Mouse (Mus musculus) lung, postnatal 0 days (tissue): ENCODE results near the gene Gm43517. TPM values are rescaled to one million over a fixed set of nuclear protein-coding genes. Genes with fewer than 3 reads are reported as not detected.

Experiments used
- ATAC-seq: fragments of 200-750 bp; cut with Nextera tagmentation; 2 replicates; pipeline ENCODE4 v1.8.0; 2017; ENCODE audit warnings: moderate library complexity
- DNase-seq: peaks from one replicate; pipeline ENCODE4 v3.0.0-alpha.2; 2016; ENCODE audit warnings: low spot score
- H3K27ac ChIP-seq: fragments of 300-500 bp; sonication (generic); 2 replicates; pipeline ENCODE4 v1.5.1; 2014; ENCODE audit warnings: antibody characterized with exemption, mild to moderate bottlenecking, low read length, mixed read lengths
- H3K27me3 ChIP-seq: fragments of 300-500 bp; sonication (generic); replicated peaks from 2 replicates; pipeline ENCODE4 v1.6.1; 2014; ENCODE audit warnings: low read length, mixed read lengths; ENCODE audit not compliant: insufficient read depth
- H3K36me3 ChIP-seq: fragments of 300-500 bp; sonication (generic); 2 replicates; pipeline ENCODE4 v1.6.1; 2014; ENCODE audit warnings: low read length, mixed read lengths; ENCODE audit not compliant: insufficient read depth
- H3K4me1 ChIP-seq: fragments of 300-500 bp; sonication (generic); 2 replicates; pipeline ENCODE4 v1.6.1; 2014; ENCODE audit warnings: antibody characterized with exemption, low read depth, low read length, mixed read lengths; ENCODE audit not compliant: insufficient read depth
- H3K4me2 ChIP-seq: fragments of 300-500 bp; sonication (generic); replicated peaks from 2 replicates; pipeline ENCODE4 v1.6.1; 2014; ENCODE audit warnings: low read depth, mild to moderate bottlenecking, low read length, moderate library complexity, mixed read lengths
- H3K4me3 ChIP-seq: fragments of 300-500 bp; sonication (generic); 2 replicates; pipeline ENCODE4 v1.5.1; 2014; ENCODE audit warnings: low read depth, low read length
- H3K9ac ChIP-seq: fragments of 300-500 bp; sonication (generic); replicated peaks from 2 replicates; pipeline ENCODE4 v1.6.1; 2014; ENCODE audit warnings: low read depth, mild to moderate bottlenecking
- H3K9me3 ChIP-seq: fragments of 300-500 bp; sonication (generic); 2 replicates; pipeline ENCODE4 v1.6.1; 2016; ENCODE audit warnings: low read length, mixed read lengths
- CTCF ChIP-seq: IDR thresholded peaks from 2 replicates; pipeline ENCODE4 v1.5.1; 2016; ENCODE audit warnings: antibody characterized with exemption, mild to moderate bottlenecking
- EP300 ChIP-seq: IDR thresholded peaks from 2 replicates; pipeline ENCODE4 v1.6.1; 2016; ENCODE audit warnings: antibody characterized with exemption, mild to moderate bottlenecking, control low read depth
- whole genome bisulfite sequencing: fragments of 180-500 bp; shearing (Covaris S2); extraction: QIAGEN DNeasy Blood & Tissue Kit; methylation state at CpG from one replicate; pipeline ENCODE4 v1.1.7; 2014; 5-methylcytosine and 5-hydroxymethylcytosine counted together
- polyA plus RNA-seq: library from polyadenylated mRNA; unstranded; fragments of >200 nt; fragmentation: Nextera tagmentation; extraction: Ambion mirVana; gene quantifications from 2 replicates; pipeline ENCODE4 v1.2.1, GENCODE M21; 2015

Gm43517 gene
- polyA plus RNA-seq, 1 experiment from 2014 or later, result not detected

- DNase-seq, result peak; percentile 43
- H3K36me3 ChIP-seq, result no peaks in the 10 kb centered on the region
- H3K9ac ChIP-seq, result no peak overlapping the region
- no peak for TF ChIP-seq EP300
- TF ChIP-seq CTCF, result peak; percentile 69
- H3K4me3 ChIP-seq, result peak overlapping the region; percentile 28; the same call in 1 of the 2 replicates
- peak overlapping the region; percentile 27 for H3K4me2 ChIP-seq
- H3K9me3 ChIP-seq, result no peaks in the 10 kb centered on the region
- H3K27ac ChIP-seq, result no peak overlapping the region
- WGBS, result 1% methylated on average over 14 of the region's 14 CpGs
- peaks cover 4% of the 10 kb centered on the region; the same call in 1 of the 2 replicates for H3K4me1 ChIP-seq
- H3K27me3 ChIP-seq, result peaks cover 53% of the 10 kb centered on the region
- ATAC-seq, result no peak
These were observed 10.4 kb upstream of the Gm43517 start for GRCm38 (mm10) chr12:49374606-49374995.

DNA sequence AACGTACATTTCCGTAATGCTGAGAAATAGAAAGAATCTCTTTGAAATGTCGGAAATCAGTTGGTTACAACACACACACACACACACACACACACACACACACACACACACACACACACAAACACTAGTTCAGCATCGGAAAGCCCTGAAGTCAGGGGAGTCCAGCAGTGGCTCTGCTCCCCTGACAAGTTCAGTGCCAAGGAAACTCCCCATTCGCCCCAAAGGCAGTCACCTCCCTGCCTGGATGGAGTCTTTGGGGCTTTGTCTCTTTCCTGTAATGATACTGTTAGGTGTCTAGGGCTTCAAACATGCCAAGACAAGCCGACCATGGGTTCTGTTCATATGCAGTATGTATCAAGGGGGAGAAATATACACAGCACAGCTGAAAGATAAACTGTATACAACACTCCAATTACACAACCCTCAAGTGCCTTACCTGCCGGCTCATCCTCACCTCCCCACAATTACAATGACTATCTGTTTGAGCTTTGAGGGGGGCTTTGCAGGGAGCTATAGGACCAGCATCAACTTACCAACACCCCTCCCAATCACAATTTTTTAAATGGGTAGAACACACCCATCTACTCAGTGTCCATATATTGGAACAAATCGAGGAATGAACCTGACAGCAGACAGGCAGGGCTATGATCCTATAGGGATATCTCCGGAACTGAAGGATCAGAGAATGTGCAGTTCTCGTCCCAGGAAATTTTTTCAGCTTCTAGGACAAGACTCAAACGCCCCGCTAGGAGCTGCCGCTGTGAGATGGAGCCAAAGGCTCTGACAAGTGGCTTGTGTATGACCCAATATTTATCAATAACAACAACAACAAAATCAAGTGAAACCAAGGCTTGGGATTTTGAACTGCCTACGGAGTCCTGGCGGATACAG lies 9.3 kb upstream of the Gm43517 start:
- Histone ChIP-seq H3K36me3 (no peaks in the 10 kb centered on the region), H3K4me1 (peaks cover 4% of the 10 kb centered on the region; the same call in 1 of the 2 replicates), H3K4me2 (no peak overlapping the region), H3K27me3 (peaks cover 63% of the 10 kb centered on the region), H3K9me3 (no peaks in the 10 kb centered on the region), H3K27ac (no peak overlapping the region), H3K4me3 (no peak overlapping the region), H3K9ac (no peak overlapping the region)
- TF ChIP-seq CTCF, result no peak
- 4% methylated on average over 15 of the region's 15 CpGs for WGBS
- DNase-seq (no peak), ATAC-seq (no peak)

- no peak for DNase-seq
- Histone ChIP-seq H3K4me1 (peaks cover 4% of the 10 kb centered on the region; the same call in 1 of the 2 replicates), H3K27me3 (peaks cover 69% of the 10 kb centered on the region), H3K36me3 (no peaks in the 10 kb centered on the region), H3K9me3 (no peaks in the 10 kb centered on the region), H3K4me3 (no peak overlapping the region), H3K4me2 (no peak overlapping the region), H3K27ac (no peak overlapping the region), H3K9ac (no peak overlapping the region)
- no peak for ATAC-seq
- TF ChIP-seq EP300 (no peak), CTCF (no peak)
- 4% methylated on average over 19 of the region's 19 CpGs for WGBS
These were observed 8.5 kb upstream of the Gm43517 start for GRCm38 (mm10) chr12:49376318-49376992.

DNA sequence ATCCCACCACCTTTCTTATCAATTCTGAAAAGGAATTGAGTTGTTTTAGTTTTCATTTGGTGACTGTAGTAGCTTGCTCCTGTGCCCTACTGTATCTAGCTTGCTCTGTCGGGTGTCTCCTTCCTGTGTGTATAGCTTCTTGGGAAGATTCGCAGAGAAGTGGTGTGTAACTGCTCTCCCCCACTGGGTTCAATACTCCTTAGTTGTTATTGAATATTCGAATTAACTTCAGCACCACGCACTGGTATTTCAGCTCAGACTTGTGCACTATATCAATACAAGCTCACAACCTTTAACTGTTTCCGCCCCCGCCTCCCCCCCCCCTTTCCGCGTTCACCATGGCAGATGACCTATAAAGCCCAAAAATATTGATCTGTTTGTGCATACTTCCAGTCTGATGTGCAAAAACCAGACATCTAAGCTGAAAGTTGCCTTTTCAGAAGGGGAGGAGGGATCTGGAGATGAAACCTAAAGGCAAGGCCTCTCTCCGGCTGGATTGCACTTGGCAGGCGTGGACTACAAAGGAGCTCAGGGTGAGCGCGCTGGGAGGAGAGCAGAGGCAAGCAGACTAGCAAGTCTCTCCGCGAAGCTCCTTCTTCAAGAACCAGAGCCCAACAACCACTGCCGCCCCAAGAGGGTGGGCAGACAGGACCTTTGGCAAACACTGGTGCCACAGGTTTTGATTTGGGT lies 7.5 kb upstream of the Gm43517 start:
- no peaks in the 10 kb centered on the region for H3K9me3 ChIP-seq
- H3K9ac ChIP-seq, result no peak overlapping the region
- TF ChIP-seq EP300, result no peak
- TF ChIP-seq CTCF, result no peak
- no peak overlapping the region for H3K4me3 ChIP-seq
- ATAC-seq, result no peak
- no peak for DNase-seq
- 2% methylated on average over 15 of the region's 15 CpGs for WGBS
- H3K36me3 ChIP-seq, result no peaks in the 10 kb centered on the region
- no peak overlapping the region for H3K27ac ChIP-seq
- peaks cover 4% of the 10 kb centered on the region; the same call in 1 of the 2 replicates for H3K4me1 ChIP-seq
- peaks cover 78% of the 10 kb centered on the region for H3K27me3 ChIP-seq
- H3K4me2 ChIP-seq, result no peak overlapping the region

DNA sequence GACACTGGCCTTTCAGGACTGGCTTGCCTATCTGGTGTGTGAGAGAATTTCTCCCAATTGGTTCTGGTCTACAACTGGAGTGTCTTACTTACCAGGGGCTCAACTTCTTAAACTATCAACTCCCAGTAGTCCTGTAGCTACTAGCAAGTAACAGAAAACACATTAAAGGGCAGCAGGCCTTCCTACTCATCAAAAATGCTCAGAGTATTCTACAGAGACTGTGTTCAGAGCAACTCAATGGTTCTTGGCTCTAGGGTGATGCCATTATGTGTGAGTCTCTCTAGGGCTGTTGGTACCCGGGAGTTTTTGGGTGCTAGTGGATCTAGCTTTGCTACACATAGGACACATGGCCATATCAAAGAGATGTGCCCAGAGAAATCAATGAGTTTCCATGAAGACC lies 6.1 kb upstream of the Gm43517 start:
- Histone ChIP-seq H3K9me3 (no peaks in the 10 kb centered on the region), H3K36me3 (no peaks in the 10 kb centered on the region), H3K27ac (no peak overlapping the region), H3K4me1 (peaks cover 11% of the 10 kb centered on the region), H3K4me2 (no peak overlapping the region), H3K27me3 (peaks cover 88% of the 10 kb centered on the region), H3K4me3 (no peak overlapping the region), H3K9ac (no peak overlapping the region)
- DNase-seq, result no peak
- TF ChIP-seq EP300, result no peak
- TF ChIP-seq CTCF, result no peak
- WGBS, result 3% methylated on average over 1 of the region's 1 CpGs
- no peak for ATAC-seq

DNA sequence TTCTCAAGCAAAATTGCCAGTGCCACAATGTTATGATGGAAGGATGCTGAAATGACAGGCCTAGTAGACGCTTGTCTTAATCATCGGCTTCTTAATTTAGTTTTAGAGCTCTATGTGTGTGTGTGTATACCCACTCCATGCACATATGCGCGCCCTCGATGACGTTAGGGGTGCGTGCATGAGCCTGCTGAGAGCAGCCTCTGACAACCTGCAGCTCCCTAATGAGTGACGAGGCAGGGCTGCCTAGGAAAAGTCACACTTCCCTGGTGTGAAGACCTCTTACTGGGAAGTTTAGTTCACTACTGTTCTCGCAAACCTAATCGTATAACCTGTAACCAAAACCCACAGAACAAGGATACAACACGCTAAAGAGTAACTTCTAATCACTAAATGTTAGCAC lies 5.5 kb upstream of the Gm43517 start:
- no peaks in the 10 kb centered on the region for H3K36me3 ChIP-seq
- H3K4me1 ChIP-seq, result peaks cover 7% of the 10 kb centered on the region; the same call in 1 of the 2 replicates
- 6% methylated on average over 11 of the region's 11 CpGs for WGBS
- H3K4me3 ChIP-seq, result no peak overlapping the region
- H3K27ac ChIP-seq, result no peak overlapping the region
- H3K9me3 ChIP-seq, result no peaks in the 10 kb centered on the region
- H3K9ac ChIP-seq, result no peak overlapping the region
- no peak overlapping the region for H3K4me2 ChIP-seq
- DNase-seq (no peak), ATAC-seq (no peak)
- TF ChIP-seq EP300 (no peak), CTCF (no peak)
- H3K27me3 ChIP-seq, result peaks cover 88% of the 10 kb centered on the region
